ENCODE assay signal across 8 mouse cellular contexts in the genomic region with DNA sequence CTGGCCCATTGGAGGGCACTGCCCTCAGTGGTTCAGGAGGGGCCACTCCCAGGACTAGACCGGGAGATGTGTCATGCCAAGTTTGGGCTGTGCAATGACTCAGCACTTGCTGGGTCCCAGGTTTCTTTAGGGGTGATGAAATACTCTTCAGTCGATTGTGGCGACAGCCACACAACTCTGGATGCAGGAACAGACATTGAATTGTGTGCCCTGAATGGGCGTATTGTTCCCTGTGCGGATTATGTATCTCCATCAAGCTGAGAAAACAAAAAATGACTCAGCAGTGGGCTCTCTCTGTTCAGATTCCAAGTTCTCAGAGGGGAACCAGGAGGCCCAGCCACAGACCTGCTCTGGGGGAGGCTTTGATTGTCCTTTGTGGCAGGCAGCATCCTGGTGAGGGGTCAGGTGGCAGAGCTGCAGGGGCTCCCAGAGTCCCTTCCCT. TPM values are rescaled to one million over a fixed set of nuclear protein-coding genes. Genes with fewer than 3 reads are reported as not detected.
DNase-seq lines count a peak whose midpoint lies in the region; ATAC-seq and TF ChIP-seq lines count a peak whose summit lies in the region.

No protein-coding gene starts in this region.

- H3K27ac ChIP-seq in midbrain, embryonic 10.5 days (replicated peaks): peak overlapping the region; percentile 46
- no peak overlapping the region for H3K27ac ChIP-seq in midbrain, embryonic 15.5 days
- H3K27ac ChIP-seq in hindbrain, postnatal 0 days: no peak overlapping the region
- H3K27ac ChIP-seq in stomach, postnatal 0 days (replicated peaks): no peak overlapping the region
- H3K27ac ChIP-seq in kidney, adult 2 months (ENCODE audit: insufficient read depth, low read depth, low read length): no peak overlapping the region

- TF ChIP-seq EP300 in stomach, postnatal 0 days (optimal IDR thresholded peaks at IDR 0.05): no peak

- peaks cover 24% of the 10 kb centered on the region for H3K36me3 ChIP-seq in midbrain, embryonic 10.5 days
- H3K36me3 ChIP-seq in midbrain, embryonic 15.5 days (replicated peaks): peaks cover 6% of the 10 kb centered on the region; the same call in 1 of the 2 replicates
- H3K36me3 ChIP-seq in hindbrain, postnatal 0 days (ENCODE audit: insufficient read depth, low read length): peaks cover 12% of the 10 kb centered on the region; the same call in 1 of the 2 replicates
- peaks cover 7% of the 10 kb centered on the region; the same call in 1 of the 2 replicates for H3K36me3 ChIP-seq in stomach, postnatal 0 days (ENCODE audit: control insufficient read depth, insufficient read depth, low read length)
- H3K36me3 ChIP-seq in kidney, adult 2 months (ENCODE audit: control insufficient read depth, insufficient read depth, low read length): no peaks in the 10 kb centered on the region

- no peak overlapping the region for H3K4me3 ChIP-seq in midbrain, embryonic 10.5 days
- no peak overlapping the region for H3K4me3 ChIP-seq in midbrain, embryonic 15.5 days
- H3K4me3 ChIP-seq in hindbrain, postnatal 0 days (ENCODE audit: low read length): no peak overlapping the region
- no peak overlapping the region for H3K4me3 ChIP-seq in stomach, postnatal 0 days (ENCODE audit: low read depth, low read length)
- H3K4me3 ChIP-seq in kidney, adult 2 months (ENCODE audit: insufficient read depth, low read depth, low read length): no peak overlapping the region

- H3K9ac ChIP-seq in midbrain, embryonic 15.5 days: no peak overlapping the region
- H3K9ac ChIP-seq in hindbrain, postnatal 0 days (replicated peaks; ENCODE audit: low read length): no peak overlapping the region
- no peak overlapping the region for H3K9ac ChIP-seq in stomach, postnatal 0 days (ENCODE audit: low read length)

- no peak for TF ChIP-seq CTCF in hindbrain, postnatal 0 days (IDR thresholded peaks at IDR 0.05; ENCODE audit: low read depth)
- TF ChIP-seq CTCF in stomach, postnatal 0 days (IDR thresholded peaks at IDR 0.05; ENCODE audit: low read depth): no peak
- no peak for TF ChIP-seq CTCF in kidney, adult 2 months (conservative IDR thresholded peaks at IDR 0.05; ENCODE audit: insufficient read depth, insufficient read length, low read depth, low read length)

- peak; percentile 71 for DNase-seq in adrenal gland, adult 2 months
- DNase-seq in adrenal gland, adult 18-20 months (ENCODE audit: low spot score in 2 of 2): no peak
- no peak for DNase-seq in midbrain, embryonic 10.5 days (ENCODE audit: low spot score)
- DNase-seq in hindbrain, postnatal 0 days (ENCODE audit: low spot score): peak; percentile 17
- DNase-seq in stomach, postnatal 0 days (ENCODE audit: low spot score): peak; percentile 25
- no peak for DNase-seq in kidney, adult 2 months
- no peak for DNase-seq in T-cell, adult 2 months (ENCODE audit: low spot score)

- TF ChIP-seq POLR2A in kidney, adult 2 months (IDR thresholded peaks at IDR 0.05; ENCODE audit: low read depth, low read length): no peak

- H3K4me1 ChIP-seq in midbrain, embryonic 10.5 days: peaks cover 27% of the 10 kb centered on the region
- H3K4me1 ChIP-seq in midbrain, embryonic 15.5 days: 0 out of 2 replicates have a peak, but pooled peaks cover 7% of the 10 kb centered on the region
- H3K4me1 ChIP-seq in hindbrain, postnatal 0 days (ENCODE audit: insufficient read depth, low read length): no peaks in the 10 kb centered on the region
- no peaks in the 10 kb centered on the region for H3K4me1 ChIP-seq in stomach, postnatal 0 days (replicated peaks; ENCODE audit: control insufficient read depth, insufficient read depth)
- no peaks in the 10 kb centered on the region for H3K4me1 ChIP-seq in kidney, adult 2 months (ENCODE audit: control insufficient read depth, insufficient read depth, low read length)

- no peaks in the 10 kb centered on the region for H3K27me3 ChIP-seq in midbrain, embryonic 10.5 days (ENCODE audit: low read depth, poor library complexity, severe bottlenecking)
- H3K27me3 ChIP-seq in midbrain, embryonic 15.5 days (replicated peaks): no peaks in the 10 kb centered on the region
- H3K27me3 ChIP-seq in hindbrain, postnatal 0 days (ENCODE audit: insufficient read depth, low read length): no peaks in the 10 kb centered on the region
- no peaks in the 10 kb centered on the region for H3K27me3 ChIP-seq in stomach, postnatal 0 days (ENCODE audit: control insufficient read depth, insufficient read depth, low read length)
- no peaks in the 10 kb centered on the region for H3K27me3 ChIP-seq in kidney, adult 2 months (replicated peaks; ENCODE audit: control insufficient read depth, insufficient read depth, low read length)

- no peaks in the 10 kb centered on the region for H3K9me3 ChIP-seq in midbrain, embryonic 10.5 days (replicated peaks)
- H3K9me3 ChIP-seq in midbrain, embryonic 15.5 days: no peaks in the 10 kb centered on the region
- H3K9me3 ChIP-seq in hindbrain, postnatal 0 days (ENCODE audit: low read length): no peaks in the 10 kb centered on the region
- no peaks in the 10 kb centered on the region for H3K9me3 ChIP-seq in stomach, postnatal 0 days (ENCODE audit: control insufficient read depth, low read length)

- 37% methylated on average over 5 of the region's 5 CpGs for WGBS in midbrain, embryonic 10.5 days
- WGBS in midbrain, embryonic 15.5 days: 19% methylated on average over 5 of the region's 5 CpGs
- WGBS in hindbrain, postnatal 0 days: 23% methylated on average over 5 of the region's 5 CpGs
- WGBS in stomach, postnatal 0 days: 52% methylated on average over 5 of the region's 5 CpGs
- 77% methylated on average over 5 of the region's 5 CpGs for WGBS in kidney, adult 2 months

- H3K4me2 ChIP-seq in midbrain, embryonic 15.5 days: no peak overlapping the region
- no peak overlapping the region for H3K4me2 ChIP-seq in hindbrain, postnatal 0 days (ENCODE audit: low read depth, low read length)
- no peak overlapping the region for H3K4me2 ChIP-seq in stomach, postnatal 0 days (replicated peaks; ENCODE audit: low read depth)

- ATAC-seq in midbrain, embryonic 15.5 days (replicated peaks): no peak
- ATAC-seq in hindbrain, postnatal 0 days: peak; percentile 68
- peak; percentile 73 for ATAC-seq in stomach, postnatal 0 days (ENCODE audit: low FRiP score, low TSS enrichment)

RNA-seq across cellular contexts. Expression of a gene that starts 27.6 kb away (rescaled TPM):
- 10 to 100 TPM; 14.7 to 44.3 TPM for total RNA-seq in adrenal gland, adult 2 months (2021)
- 13.5 and 14.8 TPM in 2 replicates for polyA plus RNA-seq in adrenal gland, adult 2 months (2012; rRNA removed)
- total RNA-seq in adrenal gland, adult 18-20 months (2021): 10 to 100 TPM; 12.1 to 33.9 TPM
- polyA plus RNA-seq in midbrain, embryonic 10.5 days (2016; fragmentation: Nextera tagmentation; extraction: Ambion mirVana): 3.9 and 6.2 TPM in 2 replicates
- polyA plus RNA-seq in midbrain, embryonic 15.5 days (2015; fragmentation: Nextera tagmentation; extraction: Ambion mirVana): 4.4 and 4.9 TPM in 2 replicates
- 4.6 and 4.8 TPM in 2 replicates for total RNA-seq in hindbrain, postnatal 0 days (2014; rRNA removed)
- 4.4 and 4.9 TPM in 2 replicates for polyA plus RNA-seq in hindbrain, postnatal 0 days (2015; fragmentation: Nextera tagmentation; extraction: Ambion mirVana)
- 1.1 and 1.5 TPM in 2 replicates for polyA plus RNA-seq in stomach, postnatal 0 days (2015; fragmentation: Nextera tagmentation; extraction: Ambion mirVana)
- 1.6 and 2.0 TPM in 2 replicates for polyA plus RNA-seq in kidney, adult 2 months (2012; rRNA removed)

RNA-seq across cellular contexts. Expression of a gene that starts 28.1 kb away (rescaled TPM):
- 10 to 100 TPM; 34.6 to 70.0 TPM for total RNA-seq in adrenal gland, adult 2 months (2021)
- polyA plus RNA-seq in adrenal gland, adult 2 months (2012; rRNA removed): 5.7 and 8.0 TPM in 2 replicates
- 10 to 100 TPM; 45.1 to 78.7 TPM for total RNA-seq in adrenal gland, adult 18-20 months (2021)
- 129 and 141 TPM in 2 replicates for polyA plus RNA-seq in midbrain, embryonic 10.5 days (2016; fragmentation: Nextera tagmentation; extraction: Ambion mirVana)
- 69.0 and 70.6 TPM in 2 replicates for polyA plus RNA-seq in midbrain, embryonic 15.5 days (2015; fragmentation: Nextera tagmentation; extraction: Ambion mirVana)
- 30.8 and 31.9 TPM in 2 replicates for total RNA-seq in hindbrain, postnatal 0 days (2014; rRNA removed)
- polyA plus RNA-seq in hindbrain, postnatal 0 days (2015; fragmentation: Nextera tagmentation; extraction: Ambion mirVana): 75.6 and 78.9 TPM in 2 replicates
- polyA plus RNA-seq in stomach, postnatal 0 days (2015; fragmentation: Nextera tagmentation; extraction: Ambion mirVana): 41.7 and 51.4 TPM in 2 replicates
- polyA plus RNA-seq in kidney, adult 2 months (2012; rRNA removed): 10.0 and 11.8 TPM in 2 replicates

Comparison
In these comparisons a context has a peak if more than half of its experiments do, and no peak if none do; other contexts are left out.
1. DNase-seq: peak in adrenal gland, adult 2 months (single experiment), hindbrain, postnatal 0 days (single experiment) and stomach, postnatal 0 days (single experiment); none in adrenal gland, adult 18-20 months (0 of 2), midbrain, embryonic 10.5 days (single experiment), kidney, adult 2 months (single experiment) and T-cell, adult 2 months (single experiment).